Mouse (Mus musculus) lung, adult 2 months (tissue): Measurements from ENCODE around the gene Dock1.

Source experiments
- CTCF ChIP-seq: fragments of 200-500 bp; IDR thresholded peaks from 2 replicates; pipeline ENCODE4 v1.5.1; 2011; ENCODE audit warnings: mild to moderate bottlenecking, low read length, control low read depth; ENCODE audit not compliant: insufficient read depth
- POLR2A ChIP-seq: fragments of 200-500 bp; IDR thresholded peaks from 2 replicates; pipeline ENCODE4 v1.6.1; 2011; ENCODE audit warnings: low read depth, mild to moderate bottlenecking, control low read depth, low read length, borderline replicate concordance; ENCODE audit errors: extremely low read depth

DNA sequence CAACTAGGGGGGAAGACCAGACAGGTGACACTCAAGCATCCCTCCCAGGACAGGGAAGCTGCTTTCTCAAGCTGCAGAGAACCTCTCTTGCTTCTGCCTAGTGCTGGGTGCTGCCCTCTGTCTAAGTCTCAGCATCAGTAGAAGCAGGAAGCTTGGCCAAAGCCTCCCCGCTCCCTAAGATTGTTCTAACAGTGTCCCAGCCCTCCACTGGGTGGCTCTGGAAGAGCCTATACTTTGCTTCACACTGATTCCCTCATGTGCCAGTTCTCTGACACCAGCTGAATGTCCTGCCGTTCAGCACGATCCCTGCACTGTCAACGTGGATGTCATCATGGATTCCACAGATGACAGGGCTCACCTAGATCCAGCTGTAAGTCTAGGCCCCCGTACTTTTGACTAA is 324.5 kb downstream of the Dock1 start:
- no peak for TF ChIP-seq CTCF
- TF ChIP-seq POLR2A = no peak
